Mouse (Mus musculus) intestine, embryonic 16.5 days (tissue): ENCODE measurements at regions not wholly inside any gene's neighbourhood (a gene's known extent, or its start where the extent isn't known, plus 50 kb on each side); places are given as distances from the start of the nearest gene placed in this dataset.

Experiments used
- ATAC-seq: fragments of 200-750 bp; cut with Nextera tagmentation; 2 replicates; pipeline ENCODE4 v1.8.0; 2017; ENCODE audit warnings: moderate TSS enrichment, moderate library complexity
- H3K27ac ChIP-seq: fragments of 300-500 bp; sonication (generic); 2 replicates; pipeline ENCODE4 v1.5.1; 2014; ENCODE audit warnings: mild to moderate bottlenecking, low read length
- H3K27me3 ChIP-seq: fragments of 300-500 bp; sonication (generic); replicated peaks from 2 replicates; pipeline ENCODE4 v1.6.1; 2014; ENCODE audit warnings: low read length, control low read depth, mixed read lengths; ENCODE audit not compliant: control insufficient read depth, insufficient read depth
- H3K36me3 ChIP-seq: fragments of 300-500 bp; sonication (generic); 2 replicates; pipeline ENCODE4 v1.6.1; 2014; ENCODE audit warnings: low read length, control low read depth; ENCODE audit not compliant: control insufficient read depth, insufficient read depth
- H3K4me1 ChIP-seq: fragments of 300-500 bp; sonication (generic); 2 replicates; pipeline ENCODE4 v1.6.1; 2014; ENCODE audit warnings: low read length, control low read depth, mixed read lengths; ENCODE audit not compliant: control insufficient read depth, insufficient read depth
- H3K4me2 ChIP-seq: fragments of 300-500 bp; sonication (generic); 2 replicates; pipeline ENCODE4 v1.6.1; 2014; ENCODE audit warnings: low read depth, low read length, control low read depth
- H3K4me3 ChIP-seq: fragments of 300-500 bp; sonication (generic); 2 replicates; pipeline ENCODE4 v1.5.1; 2014; ENCODE audit warnings: mild to moderate bottlenecking, low read length
- H3K9ac ChIP-seq: fragments of 300-500 bp; sonication (generic); 2 replicates; pipeline ENCODE4 v1.6.1; 2014; ENCODE audit warnings: low read depth, low read length
- H3K9me3 ChIP-seq: fragments of 300-500 bp; sonication (generic); 2 replicates; pipeline ENCODE4 v1.6.1; 2016; ENCODE audit warnings: low read length, control low read depth; ENCODE audit not compliant: control insufficient read depth
- whole genome bisulfite sequencing: fragments of 180-500 bp; shearing (Covaris S2); extraction: QIAGEN DNeasy Blood & Tissue Kit; methylation state at CpG from one replicate; pipeline ENCODE4 v1.1.7; 2014; 5-methylcytosine and 5-hydroxymethylcytosine counted together

DNA sequence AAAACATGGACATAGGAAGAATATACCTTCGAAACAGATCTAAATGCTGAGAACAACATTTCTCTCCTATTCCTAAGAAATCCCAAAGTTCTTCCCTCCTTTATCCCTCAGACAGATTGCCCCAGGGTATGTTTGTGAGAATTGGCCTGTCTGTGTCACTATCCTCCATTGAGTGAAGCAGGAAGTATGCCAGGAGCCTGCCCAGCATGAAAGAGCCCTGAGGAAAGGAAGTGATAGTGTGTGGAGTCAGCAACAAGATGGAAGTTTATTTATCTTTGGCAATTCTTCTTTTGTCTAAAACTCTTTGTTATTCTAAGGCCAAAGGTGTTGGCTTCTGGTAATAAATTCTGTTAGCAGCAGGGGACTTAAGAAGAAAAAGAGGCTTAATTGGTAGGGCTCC lies 211.2 kb downstream of the Nfkbiz start:
- no peak overlapping the region for H3K9ac ChIP-seq
- no peaks in the 10 kb centered on the region for H3K36me3 ChIP-seq
- no peaks in the 10 kb centered on the region for H3K4me1 ChIP-seq
- H3K27me3 ChIP-seq, result no peaks in the 10 kb centered on the region
- no peak overlapping the region for H3K4me3 ChIP-seq
- H3K27ac ChIP-seq, result no peak overlapping the region
- 98% methylated on average over 1 of the region's 1 CpGs for WGBS
- no peak overlapping the region for H3K4me2 ChIP-seq
- no peak for ATAC-seq
- no peaks in the 10 kb centered on the region for H3K9me3 ChIP-seq

DNA sequence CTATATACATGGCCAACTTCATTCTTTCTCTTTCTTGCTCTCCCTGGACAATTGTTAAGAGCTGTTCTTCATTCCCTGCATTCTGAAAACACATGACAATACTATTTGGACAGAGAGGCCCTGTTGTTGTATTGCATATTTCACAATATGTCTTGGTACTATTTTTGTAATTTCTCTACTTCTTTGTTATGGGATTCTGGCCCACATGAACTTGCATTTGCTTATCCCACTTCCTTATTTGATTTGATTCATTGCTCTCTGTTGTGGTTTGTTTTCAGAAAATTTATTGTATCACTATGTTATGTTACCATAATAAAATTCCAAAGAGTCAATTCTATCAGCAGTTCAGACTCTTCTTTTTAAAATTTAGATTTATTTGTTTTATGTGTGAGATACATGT lies 215.3 kb downstream of the Nfkbiz start:
- Histone ChIP-seq H3K4me3 (no peak overlapping the region), H3K9ac (no peak overlapping the region), H3K36me3 (no peaks in the 10 kb centered on the region), H3K4me1 (no peaks in the 10 kb centered on the region), H3K9me3 (no peaks in the 10 kb centered on the region), H3K4me2 (no peak overlapping the region), H3K27me3 (no peaks in the 10 kb centered on the region), H3K27ac (no peak overlapping the region)
- no peak for ATAC-seq

GRCm38 (mm10) chr16:55619731-55620130 lies 219.0 kb downstream of the Nfkbiz start:
- no peaks in the 10 kb centered on the region for H3K4me1 ChIP-seq
- no peaks in the 10 kb centered on the region for H3K9me3 ChIP-seq
- no peaks in the 10 kb centered on the region for H3K27me3 ChIP-seq
- ATAC-seq, result peak; percentile 57
- WGBS, result 52% methylated on average over 3 of the region's 3 CpGs
- H3K36me3 ChIP-seq, result no peaks in the 10 kb centered on the region
- no peak overlapping the region for H3K4me2 ChIP-seq
- H3K4me3 ChIP-seq, result no peak overlapping the region
- H3K27ac ChIP-seq, result no peak overlapping the region
- no peak overlapping the region for H3K9ac ChIP-seq

- H3K9me3 ChIP-seq, result no peaks in the 10 kb centered on the region
- no peaks in the 10 kb centered on the region for H3K4me1 ChIP-seq
- H3K9ac ChIP-seq, result no peak overlapping the region
- H3K27me3 ChIP-seq, result no peaks in the 10 kb centered on the region
- H3K36me3 ChIP-seq, result no peaks in the 10 kb centered on the region
- no peak overlapping the region for H3K4me2 ChIP-seq
- no peak for ATAC-seq
- H3K27ac ChIP-seq, result no peak overlapping the region
- no peak overlapping the region for H3K4me3 ChIP-seq
- 80% methylated on average over 3 of the region's 3 CpGs for WGBS
Observed at GRCm38 (mm10) chr16:55617958-55618357, 220.7 kb downstream of the Nfkbiz start.

- Histone ChIP-seq H3K27ac (no peak overlapping the region), H3K9ac (no peak overlapping the region), H3K9me3 (no peaks in the 10 kb centered on the region), H3K27me3 (no peaks in the 10 kb centered on the region), H3K4me1 (no peaks in the 10 kb centered on the region), H3K4me3 (no peak overlapping the region), H3K36me3 (no peaks in the 10 kb centered on the region), H3K4me2 (no peak overlapping the region)
- peak; percentile 64 for ATAC-seq
- 53% methylated on average over 4 of the region's 4 CpGs for WGBS
Observed at GRCm38 (mm10) chr16:55617506-55617905, 221.2 kb downstream of the Nfkbiz start.

DNA sequence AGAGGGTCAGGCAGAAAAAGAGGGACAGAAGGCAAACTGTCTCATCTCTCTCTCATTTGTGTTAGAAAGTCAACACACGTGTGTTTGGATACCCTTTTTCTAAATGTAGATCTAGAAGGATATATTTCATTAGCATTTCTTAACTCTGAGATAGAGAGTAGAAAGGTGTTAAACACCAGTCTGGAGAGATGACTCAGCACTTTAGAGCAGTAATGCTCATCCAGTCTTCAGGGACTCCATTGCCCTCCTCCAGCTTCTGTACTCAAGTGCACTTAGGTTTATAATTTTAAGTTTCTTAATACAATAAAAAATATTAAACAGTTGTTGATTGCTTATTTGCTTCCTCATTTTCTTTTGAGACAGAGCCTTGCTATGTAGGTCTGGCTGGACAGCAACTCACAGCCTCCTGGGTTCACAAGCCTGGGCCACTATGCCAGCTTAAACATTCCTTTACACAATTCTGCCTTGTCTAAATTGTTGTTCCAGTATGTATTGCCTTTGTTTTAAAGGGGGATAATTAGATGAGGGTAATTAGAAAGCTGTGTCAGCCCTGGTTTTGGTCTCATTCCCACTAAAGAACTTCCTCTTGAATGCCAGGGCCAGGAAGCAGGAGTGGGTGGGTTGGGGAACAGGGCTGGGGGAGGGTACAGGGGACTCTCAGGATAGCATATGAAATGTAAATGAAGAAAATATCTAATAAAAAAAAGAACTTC lies 222.1 kb downstream of the Nfkbiz start:
- no peak overlapping the region for H3K9ac ChIP-seq
- H3K27me3 ChIP-seq, result no peaks in the 10 kb centered on the region
- no peak for ATAC-seq
- H3K9me3 ChIP-seq, result no peaks in the 10 kb centered on the region
- no peaks in the 10 kb centered on the region for H3K36me3 ChIP-seq
- peaks cover 3% of the 10 kb centered on the region; the same call in 1 of the 2 replicates for H3K4me1 ChIP-seq
- no peak overlapping the region for H3K4me3 ChIP-seq
- no peak overlapping the region for H3K27ac ChIP-seq
- 69% methylated on average over 1 of the region's 1 CpGs for WGBS
- no peak overlapping the region for H3K4me2 ChIP-seq

DNA sequence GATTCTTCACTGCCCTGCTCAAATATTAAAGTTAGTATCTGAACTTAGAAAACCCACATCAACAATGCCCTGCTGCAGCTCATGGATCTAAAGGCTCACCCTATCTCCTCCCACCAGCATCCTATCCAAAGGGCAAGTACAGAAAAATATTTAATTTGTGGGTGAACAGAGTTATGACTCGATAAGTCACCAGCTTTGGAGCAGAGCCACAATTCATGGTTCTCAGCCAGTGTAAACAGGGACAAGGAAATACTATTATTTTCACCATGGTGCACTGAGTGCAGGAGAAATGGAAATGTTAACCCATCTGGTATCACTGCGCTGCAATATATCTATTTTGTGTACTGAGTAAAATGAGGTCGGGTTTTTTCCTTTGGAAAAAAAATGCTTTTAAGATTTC lies 225.8 kb downstream of the Nfkbiz start:
- Histone ChIP-seq H3K4me1 (peaks cover 3% of the 10 kb centered on the region; the same call in 1 of the 2 replicates), H3K9me3 (no peaks in the 10 kb centered on the region), H3K27me3 (no peaks in the 10 kb centered on the region), H3K4me3 (no peak overlapping the region), H3K9ac (no peak overlapping the region), H3K27ac (no peak overlapping the region), H3K4me2 (no peak overlapping the region), H3K36me3 (no peaks in the 10 kb centered on the region)
- WGBS, result 71% methylated on average over 3 of the region's 3 CpGs
- ATAC-seq, result no peak

DNA sequence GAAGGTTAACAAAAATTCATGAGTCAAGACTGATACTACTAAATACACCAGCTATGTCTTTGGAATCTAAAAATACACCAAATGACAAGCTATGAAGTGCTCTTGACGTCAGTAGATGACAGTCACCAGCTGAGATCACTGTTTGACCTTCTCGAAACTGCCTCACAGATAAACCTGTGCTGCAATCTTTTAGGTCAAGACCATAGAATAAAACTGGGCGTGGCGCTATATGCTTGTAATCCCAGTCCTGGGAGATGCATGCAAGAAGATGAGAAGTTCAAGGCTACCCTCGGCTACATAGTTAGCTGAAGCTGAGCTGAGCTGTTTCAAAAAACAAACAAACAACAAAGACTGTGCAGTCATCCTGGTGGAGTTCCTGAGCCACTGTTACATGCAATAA lies 226.7 kb downstream of the Nfkbiz start:
- Histone ChIP-seq H3K36me3 (no peaks in the 10 kb centered on the region), H3K4me1 (peaks cover 3% of the 10 kb centered on the region; the same call in 1 of the 2 replicates)
- 84% methylated on average over 5 of the region's 5 CpGs for WGBS

DNA sequence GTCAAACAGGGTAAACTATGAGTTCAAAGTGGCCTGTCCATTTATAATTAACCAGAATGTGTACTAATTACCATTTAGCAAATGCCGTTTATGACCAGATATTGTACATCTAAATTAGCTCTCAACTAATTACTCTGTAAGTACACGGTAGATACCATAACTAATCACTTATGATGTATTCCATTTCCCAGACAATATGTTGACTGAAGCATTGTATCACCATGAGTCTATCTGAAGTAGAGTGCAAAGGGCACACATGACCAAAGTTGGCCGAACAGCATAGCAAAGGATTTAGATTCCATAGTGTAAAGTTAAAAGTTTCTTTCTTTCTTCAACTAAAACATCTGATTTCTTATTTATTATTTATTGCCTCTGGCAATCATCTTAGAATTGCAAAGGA lies 227.5 kb downstream of the Nfkbiz start:
- Histone ChIP-seq H3K9me3 (no peaks in the 10 kb centered on the region), H3K36me3 (no peaks in the 10 kb centered on the region), H3K4me3 (no peak overlapping the region), H3K4me2 (no peak overlapping the region), H3K27me3 (no peaks in the 10 kb centered on the region), H3K9ac (no peak overlapping the region), H3K27ac (no peak overlapping the region), H3K4me1 (peaks cover 3% of the 10 kb centered on the region; the same call in 1 of the 2 replicates)
- peak; percentile 68 for ATAC-seq
- WGBS, result 66% methylated on average over 3 of the region's 3 CpGs

More for the DNA sequence above, 226.7 kb downstream of the Nfkbiz start:
- Histone ChIP-seq H3K9ac (no peak overlapping the region), H3K9me3 (no peaks in the 10 kb centered on the region), H3K4me3 (no peak overlapping the region), H3K4me2 (no peak overlapping the region), H3K27me3 (no peaks in the 10 kb centered on the region), H3K27ac (no peak overlapping the region)
- ATAC-seq, result no peak

DNA sequence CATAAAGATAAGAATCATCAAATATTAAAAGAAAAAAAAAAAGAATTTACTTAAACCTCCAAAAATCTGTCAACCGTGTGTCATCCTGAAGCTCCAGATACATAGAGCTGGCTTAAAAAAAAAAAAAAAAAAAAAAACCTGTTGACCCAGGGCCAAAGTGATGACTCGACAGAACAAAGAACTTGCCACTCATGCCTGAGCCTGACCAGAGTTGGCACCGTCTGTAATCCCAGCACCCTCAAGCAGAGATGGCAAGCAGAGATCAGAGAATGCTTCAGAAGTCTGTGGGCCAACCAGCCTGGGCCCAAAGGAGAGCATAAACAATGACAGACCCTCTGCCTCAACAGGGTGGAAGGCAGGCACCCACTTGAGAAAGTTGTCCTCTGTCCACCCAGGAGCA lies 230.3 kb downstream of the Nfkbiz start:
- Histone ChIP-seq H3K27ac (no peak overlapping the region), H3K9ac (no peak overlapping the region), H3K27me3 (no peaks in the 10 kb centered on the region), H3K36me3 (no peaks in the 10 kb centered on the region), H3K4me3 (no peak overlapping the region), H3K4me1 (peaks cover 3% of the 10 kb centered on the region; the same call in 1 of the 2 replicates), H3K4me2 (no peak overlapping the region), H3K9me3 (no peaks in the 10 kb centered on the region)
- WGBS, result 89% methylated on average over 3 of the region's 3 CpGs
- ATAC-seq, result no peak
